Mouse (Mus musculus) cerebellum, adult 2 months (tissue): ENCODE data around the gene Olfr866. TPM values are rescaled to one million over a fixed set of nuclear protein-coding genes. Genes with fewer than 3 reads are reported as not detected.

ENCODE experiments used
- DNase-seq, 2 experiments: peaks; one replicate each; pipeline ENCODE4 v3.0.0; 2021
- H3K27ac ChIP-seq: fragments of 200-500 bp; 2 replicates; pipeline ENCODE4 v1.5.1; 2012; ENCODE audit warnings: low read length, control low read depth, inconsistent platforms; ENCODE audit not compliant: insufficient read depth
- H3K27me3 ChIP-seq: fragments of 200-500 bp; 2 replicates; pipeline ENCODE4 v1.6.1; 2012; ENCODE audit warnings: inconsistent platforms, mild to moderate bottlenecking, low read length, moderate library complexity; ENCODE audit not compliant: control insufficient read depth, insufficient read depth
- H3K4me1 ChIP-seq: fragments of 200-500 bp; 2 replicates; pipeline ENCODE4 v1.6.1; 2011; ENCODE audit warnings: low read length; ENCODE audit not compliant: control insufficient read depth, insufficient read depth
- H3K4me3 ChIP-seq: fragments of 200-500 bp; replicated peaks from 2 replicates; pipeline ENCODE3; 2011; ENCODE audit warnings: mild to moderate bottlenecking, low read depth, low read length, control low read depth; ENCODE audit not compliant: insufficient read depth
- CTCF ChIP-seq: fragments of 200-500 bp; IDR thresholded peaks from 2 replicates; pipeline ENCODE4 v1.5.1; 2011; ENCODE audit warnings: low read depth, mild to moderate bottlenecking, control low read depth, low read length, moderate library complexity, borderline replicate concordance; ENCODE audit not compliant: insufficient read depth
- POLR2A ChIP-seq: fragments of 200-500 bp; IDR thresholded peaks from 2 replicates; pipeline ENCODE4 v1.6.1; 2011; ENCODE audit warnings: low read length, control low read depth, borderline replicate concordance; ENCODE audit not compliant: insufficient read depth
- WGBS: fragments of 180-500 bp; shearing (Covaris S2); methylation state at CpG from one replicate; pipeline ENCODE4 v1.1.7; 2018; 5-methylcytosine and 5-hydroxymethylcytosine counted together
- polyA plus RNA-seq: library from polyadenylated mRNA; depleted of rRNA; stranded (reverse); fragments of >200 nt; gene quantifications from 2 replicates; pipeline ENCODE4 v1.2.3, GENCODE M21; 2012; rRNA removed

Gene Olfr866
- polyA plus RNA-seq = not detected in 2 replicates

DNA sequence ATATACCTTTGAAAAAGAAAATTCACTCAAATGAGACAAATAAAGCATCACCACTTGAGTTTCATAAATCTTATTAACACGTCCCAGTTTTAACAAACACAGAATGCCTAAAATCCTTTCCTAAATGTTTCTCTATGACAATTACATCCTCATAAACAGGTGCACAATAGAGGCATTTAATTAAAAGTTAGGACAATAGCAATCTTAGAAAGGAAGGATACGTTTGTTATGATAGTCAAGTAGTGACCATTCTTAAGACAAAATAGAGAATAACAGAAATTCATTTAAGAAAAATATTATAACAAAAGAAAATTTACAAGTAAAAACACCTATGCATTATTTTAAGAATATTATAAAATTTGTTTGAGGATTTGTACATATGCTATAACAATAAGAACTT lies at the start of gene Olfr866:
Olfr866 (minus strand) TSS at position 101 of the 400 bp plus-strand sequence.
- no peaks in the 10 kb centered on the region for H3K4me1 ChIP-seq
- no peak within 1 kb of the TSS for H3K4me3 ChIP-seq
- H3K27ac ChIP-seq = no peak within 1 kb of the TSS
- no peaks in the 10 kb centered on the region for H3K27me3 ChIP-seq
- no peak for DNase-seq
- no peak for TF ChIP-seq POLR2A
- TF ChIP-seq CTCF = no peak
- WGBS = 72% methylated on average over 2 of the region's 2 CpGs

DNA sequence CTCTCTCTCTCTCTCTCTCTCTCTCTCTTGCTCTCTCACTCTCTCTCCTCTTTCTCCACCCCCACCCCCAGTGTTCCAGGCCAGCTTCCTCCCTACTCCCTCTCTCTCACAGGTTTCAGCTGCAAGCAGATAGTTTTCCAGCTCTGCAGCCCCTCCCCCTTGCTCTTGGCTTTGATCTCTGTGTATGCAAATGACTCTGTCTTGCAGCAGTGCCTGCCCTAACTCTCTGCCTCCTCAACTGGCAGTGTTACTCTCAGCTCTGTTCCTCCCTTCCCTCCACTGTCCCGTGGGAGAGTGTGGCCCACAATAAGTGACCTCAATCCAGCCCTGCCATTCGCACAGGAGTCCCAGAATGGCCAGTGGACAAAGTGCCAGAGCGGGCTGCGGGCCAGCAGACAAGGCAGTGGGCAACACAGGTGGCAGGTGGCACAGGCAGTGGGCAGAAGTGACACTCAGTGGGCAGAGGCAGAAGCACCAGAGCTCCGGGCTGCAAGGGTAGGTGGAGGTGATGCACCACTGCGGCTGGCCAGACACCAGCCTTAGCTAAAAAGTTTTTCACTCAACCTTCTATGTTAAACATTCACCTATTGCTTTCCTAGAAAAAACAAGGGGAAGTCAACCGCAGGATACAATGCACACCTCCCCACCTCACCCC lies 45.8 kb upstream of the Olfr866 start:
- TF ChIP-seq CTCF = no peak
- no peak for TF ChIP-seq POLR2A
- Histone ChIP-seq H3K27me3 (no peaks in the 10 kb centered on the region), H3K4me3 (no peak overlapping the region), H3K27ac (no peak overlapping the region), H3K4me1 (no peaks in the 10 kb centered on the region)
- WGBS = 71% methylated on average over 7 of the region's 7 CpGs
- DNase-seq = no peak

DNA sequence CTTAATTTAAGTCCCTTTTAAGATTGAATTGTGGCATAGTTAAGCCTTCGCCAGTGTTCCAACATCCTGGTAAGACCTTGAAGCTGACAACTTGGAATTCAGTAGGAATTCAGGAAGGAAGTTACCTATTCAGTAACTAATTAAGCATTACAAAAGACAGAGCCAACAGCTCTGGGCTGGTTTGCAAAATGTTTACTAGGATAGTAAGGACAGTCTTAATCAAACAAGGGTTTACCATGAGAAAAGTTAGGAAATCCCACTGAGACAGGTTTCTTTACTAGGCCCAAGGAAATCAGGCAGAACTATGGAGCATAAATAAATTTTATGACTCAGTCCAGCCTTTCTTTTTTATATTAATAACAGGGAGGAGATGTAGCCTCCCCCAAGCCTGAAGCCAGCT lies 43.5 kb upstream of the Olfr866 start:
- H3K4me3 ChIP-seq = no peak overlapping the region
- DNase-seq = no peak
- no peaks in the 10 kb centered on the region for H3K27me3 ChIP-seq
- WGBS = 91% methylated on average over 1 of the region's 1 CpGs
- no peak overlapping the region for H3K27ac ChIP-seq
- TF ChIP-seq POLR2A (no peak), CTCF (no peak)
- no peaks in the 10 kb centered on the region for H3K4me1 ChIP-seq

DNA sequence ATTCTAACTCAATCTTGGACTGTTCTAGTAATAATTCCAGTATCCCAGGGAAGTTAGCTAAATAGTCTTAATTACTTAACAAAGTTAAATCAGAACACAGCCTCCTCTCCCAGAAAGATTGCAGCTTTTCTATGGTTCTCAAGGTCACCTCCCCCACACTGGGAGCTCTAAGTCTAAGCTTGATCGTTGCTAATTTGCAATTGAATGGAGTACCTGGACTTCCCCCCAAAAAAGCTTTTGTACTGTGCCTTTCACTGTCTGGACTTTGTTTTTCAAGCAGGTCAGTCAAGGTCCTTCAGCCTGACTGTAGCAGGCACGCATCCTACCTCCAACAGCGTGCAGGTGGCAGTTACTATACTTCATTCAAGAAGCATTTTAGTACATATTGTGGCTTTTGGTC lies 42.4 kb upstream of the Olfr866 start:
- Histone ChIP-seq H3K4me1 (no peaks in the 10 kb centered on the region), H3K4me3 (no peak overlapping the region), H3K27ac (no peak overlapping the region), H3K27me3 (no peaks in the 10 kb centered on the region)
- no peak for DNase-seq
- no peak for TF ChIP-seq POLR2A
- no peak for TF ChIP-seq CTCF
- WGBS = 63% methylated on average over 3 of the region's 3 CpGs

DNA sequence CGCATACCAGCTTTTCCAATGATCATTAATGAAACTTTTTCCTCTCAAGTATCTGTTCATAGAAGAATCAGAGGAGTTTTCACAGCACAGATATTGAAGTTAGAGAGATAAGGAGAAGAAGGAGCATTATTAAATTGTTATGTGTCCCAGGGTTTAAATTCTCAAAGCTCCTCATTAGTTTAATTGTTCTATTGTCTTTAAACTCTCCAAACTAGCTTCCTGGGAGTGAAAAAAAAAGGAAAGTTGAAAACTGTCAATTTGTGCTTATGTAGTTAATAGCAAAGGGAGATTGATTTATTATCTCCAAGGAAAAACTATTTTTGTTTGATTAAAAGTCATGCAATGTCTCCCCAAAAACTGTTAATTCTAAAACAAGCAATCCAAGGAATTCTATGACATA lies 29.6 kb upstream of the Olfr866 start, which contains the start of gene Olfr867:
Olfr867 (minus strand) TSS at position 101 of the 400 bp plus-strand sequence.
- no peak for DNase-seq
- Histone ChIP-seq H3K27ac (no peak within 1 kb of the TSS), H3K27me3 (no peaks in the 10 kb centered on the region), H3K4me3 (no peak within 1 kb of the TSS), H3K4me1 (no peaks in the 10 kb centered on the region)
- no peak for TF ChIP-seq POLR2A
- TF ChIP-seq CTCF = no peak
- 55% methylated on average over 1 of the region's 1 CpGs for WGBS

DNA sequence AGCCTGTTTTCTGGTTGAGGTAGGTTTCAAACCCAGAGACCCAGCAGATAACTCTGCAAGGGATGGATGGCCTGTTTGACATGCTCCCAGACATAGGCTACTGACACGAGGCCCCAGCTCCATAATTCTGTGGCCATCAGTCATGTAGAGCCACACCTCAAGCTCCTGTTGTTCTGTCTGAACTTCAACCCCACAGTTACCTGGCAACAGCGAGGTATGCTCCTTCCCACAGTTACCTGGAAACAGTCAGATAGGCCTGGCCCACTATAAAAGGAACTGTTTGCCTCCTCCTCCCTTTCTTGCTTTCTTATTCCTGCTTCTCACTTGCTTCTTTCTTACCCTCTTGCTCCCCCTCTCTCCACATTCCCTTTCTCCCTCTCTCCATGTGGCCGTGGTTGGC lies 20.1 kb upstream of the Olfr866 start:
- 59% methylated on average over 3 of the region's 3 CpGs for WGBS
- TF ChIP-seq POLR2A (no peak), CTCF (no peak)
- DNase-seq = no peak
- no peak overlapping the region for H3K27ac ChIP-seq
- H3K27me3 ChIP-seq = no peaks in the 10 kb centered on the region
- H3K4me3 ChIP-seq = no peak overlapping the region
- no peaks in the 10 kb centered on the region for H3K4me1 ChIP-seq

Other genes starting within 250 kb of the Olfr866 start
- gene Olfr58, start 247.8 kb downstream of the Olfr866 start, polyA plus RNA-seq = not detected in 2 replicates
- gene Olfr859, start 223.1 kb downstream of the Olfr866 start, polyA plus RNA-seq = not detected in 2 replicates
- gene Olfr860, start 178.3 kb downstream of the Olfr866 start, polyA plus RNA-seq = not detected in 2 replicates
- not detected in 2 replicates for gene Olfr862, start 140.0 kb downstream of the Olfr866 start, polyA plus RNA-seq
- not detected in 2 replicates for gene Olfr77, start 111.2 kb downstream of the Olfr866 start, polyA plus RNA-seq
- not detected in 2 replicates for gene Olfr867, start 29.5 kb upstream of the Olfr866 start, polyA plus RNA-seq
- gene Olfr868, start 70.6 kb upstream of the Olfr866 start, polyA plus RNA-seq = not detected in 2 replicates
- not detected in 2 replicates for gene Olfr869, start 101.0 kb upstream of the Olfr866 start, polyA plus RNA-seq
- not detected in 2 replicates for gene Olfr870, start 146.0 kb upstream of the Olfr866 start, polyA plus RNA-seq
- not detected in 2 replicates for gene Olfr871, start 184.2 kb upstream of the Olfr866 start, polyA plus RNA-seq
- gene Olfr872, start 209.1 kb upstream of the Olfr866 start, polyA plus RNA-seq = not detected in 2 replicates